In the genomic region with DNA sequence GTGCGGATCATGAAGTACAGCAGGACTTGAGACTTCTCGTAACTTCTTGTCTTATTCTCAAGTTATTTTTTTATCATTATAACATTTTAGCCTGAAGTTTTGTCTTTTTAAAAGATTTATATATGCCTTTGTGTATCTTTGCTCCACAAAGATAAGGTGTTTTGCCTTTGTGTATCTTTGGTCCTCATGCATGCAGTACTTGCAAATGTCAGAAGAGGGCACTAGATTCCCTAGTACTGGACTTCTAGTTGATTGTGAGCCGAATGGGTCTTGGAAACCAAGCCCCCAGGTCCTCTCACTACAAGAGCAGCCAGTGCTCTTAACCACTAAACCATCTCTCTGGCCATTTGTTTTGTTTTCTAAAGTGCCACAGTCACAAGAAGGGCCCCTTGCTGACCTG, we compare ENCODE assay signal across 1 mouse cellular context.
TF ChIP-seq lines count a peak whose summit lies in the region.

No protein-coding gene starts in this region.

TF ChIP-seq in MEL, 35 proteins besides CTCF, POLR2A, EP300 and RAD21:
- TF ChIP-seq SMC3 (IDR thresholded peaks at IDR 0.05; ENCODE audit: low read depth, low read length) (peak; percentile 32; the same call in 1 of the 2 replicates), JUND (IDR thresholded peaks at IDR 0.05; ENCODE audit: low read depth, low read length) (no peak), GABPA (IDR thresholded peaks at IDR 0.05; ENCODE audit: low read depth, low read length) (no peak)
